Mouse (Mus musculus): ENCODE results near the gene Reln.

DNA sequence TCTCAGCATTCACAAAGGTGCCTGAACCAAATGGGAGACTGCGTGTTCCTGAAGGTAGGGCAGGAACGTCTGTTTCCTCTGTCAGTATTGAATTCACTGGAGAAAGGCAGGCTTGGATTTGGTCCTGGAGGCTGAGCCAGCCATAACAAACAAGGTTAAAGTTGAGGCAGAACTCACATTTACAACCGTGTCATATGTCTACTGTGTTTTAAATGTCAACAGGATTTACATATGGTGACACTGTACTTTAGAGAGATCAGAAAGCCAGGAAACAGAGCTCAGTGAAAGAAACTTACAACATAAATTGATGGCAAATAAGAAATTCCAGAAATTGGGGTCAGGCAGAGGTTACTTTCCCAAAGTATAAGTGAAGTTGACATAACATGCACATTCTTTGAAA is 9.1 kb downstream of the Reln start:
- TF ChIP-seq CTCF (IDR thresholded peaks at IDR 0.05; ENCODE audit: low read depth, low read length) (no peak), POLR2A (IDR thresholded peaks at IDR 0.05; ENCODE audit: extremely low read depth, insufficient read depth, low read length) (no peak)

All from liver, adult 2 months (tissue).